Mouse (Mus musculus) megakaryocyte, embryonic 14.5 days (primary cell): ENCODE data around the gene Fam186b.

Experiments
- FLI1 ChIP-seq: IDR thresholded peaks from 2 replicates; pipeline ENCODE4 v1.6.1; 2012; ENCODE audit warnings: low read length, inconsistent platforms, mixed read lengths
- GATA1 ChIP-seq: IDR thresholded peaks from 3 replicates; pipeline ENCODE4 v1.6.1; 2012; ENCODE audit warnings: mixed read lengths, low read length, inconsistent platforms, borderline replicate concordance

- TF ChIP-seq GATA1 (no peak), FLI1 (no peak)
Measured at GRCm38 (mm10) chr15:99316314-99317266, 20.9 kb upstream of the Fam186b start.
